Mouse (Mus musculus) v-Abl transformed pro-B cells (cell line): ENCODE data around the gene Prdx5.

ENCODE experiments used
- in situ Hi-C, 2 experiments: fragments of 400-800 bp; cut with MboI; formaldehyde crosslinking; loops; one replicate each; pipeline ENCODE4 v1.15.1; 2025; ENCODE audit not compliant: unreplicated experiment in 2 of 2

The Prdx5 gene

GRCm38 (mm10) chr19:6919876-6920740 lies 10.2 kb upstream of the Prdx5 start:
- in situ Hi-C loops: loop anchor here (5.0 kb wide), 2 partner anchors 57 to 102 kb away; partner anchors contain the start of gene Plcb3 (in 2 of the 2)

- in situ Hi-C loops: no loop called here
Observed at GRCm38 (mm10) chr19:6919431-6919830, 9.5 kb upstream of the Prdx5 start.

- in situ Hi-C loops: no loop called here
Observed at GRCm38 (mm10) chr19:6918321-6918720, 8.4 kb upstream of the Prdx5 start.

DNA sequence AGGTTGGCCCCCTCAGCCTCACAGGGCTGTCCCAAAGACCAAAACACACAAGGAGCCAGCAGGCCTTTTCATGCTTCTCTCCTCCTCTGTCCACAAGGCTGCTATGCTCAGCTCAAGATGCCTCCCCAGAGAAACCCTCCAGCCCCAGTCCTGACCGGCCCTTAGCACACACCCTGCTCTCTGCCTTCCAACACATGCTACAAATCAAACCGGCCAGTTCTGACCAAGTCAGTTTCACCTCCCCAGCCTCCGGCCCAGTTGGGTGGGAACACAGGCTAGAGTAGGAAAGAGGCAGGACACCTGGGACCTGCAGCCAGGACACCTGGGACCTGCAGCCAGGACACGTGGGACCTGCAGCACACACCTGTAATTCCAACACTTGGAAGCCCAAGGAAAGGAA lies 6.6 kb upstream of the Prdx5 start:
- in situ Hi-C loops: no loop called here

- in situ Hi-C loops: no loop called here
Observed at GRCm38 (mm10) chr19:6915276-6915675, 5.4 kb upstream of the Prdx5 start.

- in situ Hi-C loops: loop anchor here (5.0 kb wide), 1 partner anchor 42 kb away; no protein-coding TSS in a partner anchor
Observed at GRCm38 (mm10) chr19:6914540-6914939, 4.6 kb upstream of the Prdx5 start.

DNA sequence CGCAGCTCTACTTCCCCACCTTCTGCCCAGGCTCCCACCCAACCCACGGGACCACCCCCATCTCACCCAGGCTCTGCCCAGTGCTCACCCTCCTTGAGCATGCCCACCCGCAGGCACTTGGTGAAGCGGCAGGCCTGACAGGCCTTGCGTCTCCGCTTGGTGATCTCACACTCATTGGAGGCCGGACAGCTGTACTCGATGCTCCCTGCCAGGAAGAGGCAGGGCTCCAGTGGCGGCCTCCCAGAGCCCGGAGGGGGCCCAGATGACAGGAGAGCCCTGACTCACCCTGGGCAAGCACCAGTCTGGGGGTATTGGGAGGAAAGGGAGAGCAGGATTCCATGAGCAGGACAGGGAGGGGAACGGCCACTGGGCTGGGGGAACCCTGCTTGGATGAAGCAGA lies 4.1 kb upstream of the Prdx5 start:
- in situ Hi-C loops: loop anchor here (5.0 kb wide), 1 partner anchor 42 kb away; no protein-coding TSS in a partner anchor

DNA sequence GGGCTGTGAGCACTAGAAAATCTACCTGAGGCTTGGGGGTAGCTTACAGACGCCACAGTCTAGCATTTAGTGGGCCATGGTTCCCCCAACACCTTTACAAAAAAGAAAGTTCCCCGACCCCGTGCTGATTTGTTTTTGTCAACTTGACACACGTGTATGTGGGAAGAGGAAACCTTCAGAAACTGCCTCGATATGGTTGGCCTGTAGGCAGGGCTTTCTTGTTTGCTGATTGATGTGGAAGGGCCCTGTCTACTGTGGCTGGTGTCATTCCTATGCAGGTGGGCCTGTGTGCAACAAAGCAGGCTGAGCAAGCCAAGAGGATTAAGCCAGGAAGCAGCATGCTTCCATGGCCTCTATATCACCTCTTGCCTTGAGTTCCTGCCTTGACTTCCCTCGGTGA lies 3.1 kb upstream of the Prdx5 start:
- in situ Hi-C loops: loop anchor here (5.0 kb wide), 1 partner anchor 41 kb away; no protein-coding TSS in a partner anchor

- in situ Hi-C loops: loop anchor here (5.0 kb wide), 1 partner anchor 40 kb away; no protein-coding TSS in a partner anchor
Observed at GRCm38 (mm10) chr19:6912205-6912970, 2.5 kb upstream of the Prdx5 start.

- in situ Hi-C loops: loop anchor here (5.0 kb wide), 1 partner anchor 39 kb away; no protein-coding TSS in a partner anchor
Observed at GRCm38 (mm10) chr19:6911101-6912074, 1.5 kb upstream of the Prdx5 start.

- in situ Hi-C loops: loop anchor here (5.0 kb wide), 1 partner anchor 38 kb away; no protein-coding TSS in a partner anchor
Observed at GRCm38 (mm10) chr19:6910306-6910705, 400 bp upstream of the Prdx5 start.

- in situ Hi-C loops: no loop called here
Observed at GRCm38 (mm10) chr19:6909021-6909420, 885 bp downstream of the Prdx5 start.

- in situ Hi-C loops: no loop called here
Observed at GRCm38 (mm10) chr19:6907811-6908540, 1.9 kb downstream of the Prdx5 start.

DNA sequence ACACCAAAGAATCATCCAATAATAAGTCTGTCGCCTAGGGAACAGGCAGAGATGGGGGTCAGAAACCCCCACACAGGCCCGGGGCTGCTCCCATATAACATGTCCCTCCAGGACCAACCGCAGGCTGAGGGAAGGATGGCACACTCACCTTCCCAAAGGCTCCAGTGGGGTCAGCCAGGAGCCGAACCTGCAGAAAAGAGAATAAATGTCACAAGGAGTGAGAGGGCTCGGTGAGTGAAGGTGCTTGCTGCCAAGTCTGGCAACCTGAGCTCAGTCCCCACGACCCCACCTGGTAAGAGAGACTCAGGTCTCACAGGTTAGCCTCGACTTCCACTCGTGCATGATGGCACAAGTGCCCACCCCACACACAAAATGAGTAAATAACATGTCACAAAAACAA lies 2.8 kb downstream of the Prdx5 start:
- in situ Hi-C loops: no loop called here

- in situ Hi-C loops: no loop called here
Observed at GRCm38 (mm10) chr19:6906199-6906598, 3.7 kb downstream of the Prdx5 start.

GRCm38 (mm10) chr19:6905498-6906159 lies 4.3 kb downstream of the Prdx5 start:
- in situ Hi-C loops: no loop called here

- in situ Hi-C loops: no loop called here
Observed at GRCm38 (mm10) chr19:6904846-6905245, 5.1 kb downstream of the Prdx5 start.

DNA sequence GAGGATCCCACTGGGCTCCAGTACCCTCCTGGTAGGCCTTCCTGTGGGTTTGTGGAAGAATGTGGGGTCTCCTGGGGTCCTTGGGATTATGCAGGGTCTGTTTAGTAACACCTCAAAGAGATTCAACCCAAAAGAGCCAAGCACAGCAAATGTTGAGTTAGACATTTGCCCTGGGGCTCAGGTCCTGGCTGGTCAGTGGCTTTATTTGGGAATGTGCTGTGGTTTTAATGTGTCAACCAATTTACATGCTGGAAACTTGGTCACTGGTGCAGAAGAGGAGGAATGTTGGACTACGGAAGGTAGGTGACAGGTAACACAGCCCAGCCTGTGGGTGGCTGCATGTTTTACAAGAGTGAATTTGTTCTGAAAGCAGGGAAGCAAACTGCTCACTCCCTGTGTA lies 6.9 kb downstream of the Prdx5 start:
- in situ Hi-C loops: no loop called here

DNA sequence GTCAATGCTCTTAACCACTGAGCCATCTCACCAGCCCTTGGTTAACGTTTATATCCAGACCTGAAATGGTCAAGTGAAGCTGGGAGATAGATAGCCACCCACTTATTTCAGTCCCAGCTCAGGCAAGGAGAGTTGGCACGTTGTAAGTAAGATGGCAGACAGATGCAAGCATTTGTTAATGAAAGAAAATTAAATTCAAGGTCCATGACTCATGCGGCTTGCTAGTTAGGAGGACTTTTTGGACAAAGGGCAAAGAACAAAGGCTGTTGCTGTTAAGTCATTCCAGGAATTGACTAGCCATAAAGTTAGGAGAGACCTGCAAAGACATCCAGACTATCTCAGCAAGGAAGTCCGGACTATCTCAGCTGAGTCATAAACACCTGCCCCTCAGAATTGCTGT lies 10.3 kb downstream of the Prdx5 start:
- in situ Hi-C loops: no loop called here
